Mouse (Mus musculus) cerebellum, adult 9-10 months (tissue): Measurements from ENCODE around the gene Hmox2.

Source experiments
- DNase-seq: peaks from one replicate; pipeline ENCODE4 v3.0.0; 2022

The Hmox2 gene

GRCm38 (mm10) chr16:4785706-4786105 lies 59.5 kb downstream of the Hmox2 start:
- peak; percentile 24 for DNase-seq

- DNase-seq, result peak; percentile 32
These were observed 62.0 kb downstream of the Hmox2 start for GRCm38 (mm10) chr16:4788176-4788575.

DNA sequence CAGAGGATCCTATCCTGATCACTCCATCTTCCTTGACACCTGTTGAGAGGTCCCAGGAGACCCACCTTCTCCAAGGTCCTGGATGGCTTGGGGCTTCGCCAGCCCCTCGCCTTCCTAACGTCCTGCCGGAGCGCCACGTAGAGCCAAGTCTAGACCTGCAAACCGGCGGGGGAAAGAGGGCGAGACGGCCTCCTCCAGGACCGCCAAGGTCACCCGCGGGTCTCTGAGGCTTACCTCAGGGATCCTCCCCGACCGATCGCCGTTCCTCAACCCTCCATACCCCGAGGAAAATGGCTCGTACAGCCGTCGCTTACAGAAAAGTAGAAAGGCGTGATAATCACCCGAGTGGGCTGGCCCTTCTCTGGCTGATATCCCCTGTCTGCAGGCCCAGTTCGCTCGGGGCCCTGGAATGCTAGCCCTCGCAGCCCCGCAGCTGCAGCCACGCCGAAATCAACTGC lies 63.2 kb downstream of the Hmox2 start:
- DNase-seq, result peak; percentile 73

DNA sequence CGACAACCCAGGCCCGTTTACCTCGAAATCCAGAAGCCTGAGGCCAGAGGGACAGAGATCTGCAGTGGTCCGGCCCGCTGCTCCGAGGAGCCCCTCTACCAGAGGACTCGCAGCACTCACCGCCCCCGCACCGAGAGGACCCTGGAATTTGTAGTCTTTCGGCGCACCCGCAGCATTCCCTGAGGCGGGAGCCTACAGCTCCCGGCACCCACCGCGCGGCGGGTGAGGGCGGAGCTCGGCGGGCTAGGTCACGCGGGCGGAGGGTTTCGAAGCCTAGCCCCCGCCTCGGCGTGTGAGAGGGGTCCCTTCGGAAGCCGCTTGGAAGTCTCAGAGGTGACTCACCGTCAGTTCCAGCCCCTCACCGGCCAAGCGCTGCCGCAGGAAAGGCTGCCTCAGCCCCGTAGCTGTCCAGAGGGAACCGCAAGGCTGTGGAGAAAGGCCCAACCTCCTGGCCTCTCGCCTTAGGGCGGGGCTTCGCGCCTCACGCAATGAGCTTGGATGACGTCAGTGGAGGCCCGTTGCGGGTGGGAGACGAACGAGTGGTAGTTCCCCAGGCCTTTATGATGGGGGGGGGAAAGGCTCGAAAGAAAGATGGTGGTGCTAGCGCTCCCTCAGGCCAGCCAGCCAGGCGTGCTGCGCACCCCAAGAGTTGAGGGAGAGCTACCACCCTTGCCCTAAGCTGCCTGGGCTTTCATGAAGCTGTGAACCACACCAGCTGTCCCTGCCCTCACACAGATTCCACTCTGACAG lies 63.8 kb downstream of the Hmox2 start, which contains the start of gene Cdip1:
Cdip1 (minus strand) TSS at position 483 of the 750 bp plus-strand sequence.
- DNase-seq, result peak; percentile 98

- DNase-seq, result peak; percentile 46
These were observed 65.2 kb downstream of the Hmox2 start for GRCm38 (mm10) chr16:4791332-4791731.

GRCm38 (mm10) chr16:4796631-4797030 lies 70.5 kb downstream of the Hmox2 start:
- no peak for DNase-seq
